Mouse (Mus musculus): ENCODE measurements around the gene Fgfr1op.
"Not testable (repeated sequence)": the region's sequence is repeated elsewhere in the genome, so short reads cannot be mapped to it uniquely, and the experiment has no call there.

The Fgfr1op gene

DNA sequence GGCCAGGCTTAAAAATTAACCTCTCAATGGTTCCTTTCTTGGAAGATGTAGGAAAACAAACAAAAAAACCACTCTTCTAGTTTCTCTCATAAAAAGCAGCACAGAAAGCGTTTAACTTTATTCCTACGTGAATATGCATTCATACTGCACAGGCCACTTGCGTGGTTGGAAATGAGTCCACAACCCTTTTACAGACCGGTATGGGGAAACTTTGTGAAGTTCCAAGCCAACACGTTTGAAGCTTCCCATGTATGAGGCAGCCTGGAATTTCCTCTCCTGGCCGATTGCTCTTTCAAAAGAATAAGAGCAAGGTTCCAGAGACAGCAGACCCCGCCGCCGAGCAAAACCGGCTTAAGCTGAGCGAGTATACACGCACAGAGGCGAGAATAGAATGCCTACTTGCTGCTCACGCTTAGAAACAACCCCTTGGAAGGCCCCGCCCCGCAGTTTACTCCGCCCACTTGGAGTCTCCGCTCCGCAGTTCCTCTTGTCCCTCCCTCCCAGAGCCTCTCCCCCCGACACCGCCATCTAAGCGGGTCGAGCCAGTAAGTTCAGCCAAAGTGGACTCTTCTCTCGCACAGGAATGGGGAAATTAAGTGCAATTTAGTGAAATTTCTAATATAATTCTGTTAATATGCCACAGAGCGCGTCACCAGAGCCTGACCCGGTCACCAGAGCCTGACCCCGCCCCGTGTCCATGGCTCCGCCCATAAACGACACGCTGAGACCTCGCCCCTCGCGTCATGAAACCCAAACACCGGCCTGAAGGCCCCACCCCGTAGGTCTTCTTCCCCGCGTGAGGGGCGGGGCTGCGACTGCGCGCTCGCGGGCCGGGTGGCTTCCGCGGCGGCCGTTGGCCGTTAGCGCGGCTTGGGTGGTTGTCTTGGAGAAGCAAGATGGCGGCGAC is at the start of gene Fgfr1op:
Fgfr1op (plus strand) TSS at position 801 of the 907 bp plus-strand sequence.
- in situ Hi-C loops (cut with MboI; ENCODE audit: low sequenced_read_pairs): not testable (repeated sequence)

- in situ Hi-C loops (cut with MboI; ENCODE audit: low sequenced_read_pairs): not testable (repeated sequence)
Observed at GRCm38 (mm10) chr17:8116378-8116777, 48.9 kb upstream of the Fgfr1op start.

DNA sequence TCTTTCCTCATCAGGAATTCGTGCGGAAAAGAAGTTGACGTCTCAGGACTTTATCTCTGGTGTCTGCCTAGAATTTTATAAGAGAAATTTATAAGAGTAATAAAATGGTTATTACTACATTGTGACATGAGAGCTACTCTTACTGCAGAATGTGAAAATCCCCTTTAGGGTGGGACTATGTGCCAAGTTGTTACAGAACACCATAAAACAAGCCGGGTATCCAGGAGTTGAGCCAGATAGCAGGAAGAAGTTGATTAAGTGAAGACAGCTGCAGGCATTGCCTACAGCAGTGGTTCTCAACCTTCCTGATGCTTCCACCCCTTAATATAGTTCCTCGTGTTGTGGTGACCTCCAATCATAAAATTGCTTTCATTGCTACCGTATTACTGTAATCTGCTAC is 48.4 kb upstream of the Fgfr1op start:
- in situ Hi-C loops (cut with MboI; ENCODE audit: low sequenced_read_pairs): not testable (repeated sequence)

- in situ Hi-C loops (cut with MboI; ENCODE audit: low sequenced_read_pairs): not testable (repeated sequence)
Observed at GRCm38 (mm10) chr17:8122974-8123373, 42.3 kb upstream of the Fgfr1op start.

- in situ Hi-C loops (cut with MboI; ENCODE audit: low sequenced_read_pairs): not testable (repeated sequence)
Observed at GRCm38 (mm10) chr17:8124586-8124985, 40.7 kb upstream of the Fgfr1op start.

DNA sequence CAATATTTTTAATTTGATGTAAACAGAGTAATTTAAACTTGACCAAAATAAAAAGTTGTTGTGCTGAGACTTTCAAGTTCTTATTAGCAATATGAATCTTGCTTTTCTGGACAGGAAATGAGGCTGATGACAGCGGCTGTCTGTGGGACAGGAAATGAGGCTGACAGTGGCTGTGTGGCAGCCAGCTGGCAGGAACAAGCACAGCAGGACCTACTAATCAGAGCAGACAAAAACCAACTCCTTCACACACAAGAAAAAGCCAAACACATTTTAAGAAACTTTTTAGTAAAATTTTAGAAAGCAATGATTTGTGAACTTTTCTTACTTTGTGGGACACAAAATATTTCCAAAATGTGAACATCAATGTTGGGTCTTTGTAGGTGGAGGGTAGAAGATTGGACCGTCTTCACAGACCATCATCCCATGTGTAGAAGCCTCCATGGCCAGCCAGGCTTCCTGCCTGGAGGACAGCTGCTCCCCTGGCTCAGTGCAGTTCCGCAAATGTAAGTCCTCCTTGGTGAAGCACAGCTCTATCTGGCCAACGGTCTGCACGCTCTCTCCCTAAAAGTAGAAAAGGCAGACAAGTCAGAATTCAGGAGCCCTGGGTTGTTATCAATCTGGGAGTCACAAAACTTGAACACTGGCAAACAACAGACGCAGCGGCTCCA is 36.8 kb upstream of the Fgfr1op start:
- in situ Hi-C loops (cut with MboI; ENCODE audit: low sequenced_read_pairs): not testable (repeated sequence)

DNA sequence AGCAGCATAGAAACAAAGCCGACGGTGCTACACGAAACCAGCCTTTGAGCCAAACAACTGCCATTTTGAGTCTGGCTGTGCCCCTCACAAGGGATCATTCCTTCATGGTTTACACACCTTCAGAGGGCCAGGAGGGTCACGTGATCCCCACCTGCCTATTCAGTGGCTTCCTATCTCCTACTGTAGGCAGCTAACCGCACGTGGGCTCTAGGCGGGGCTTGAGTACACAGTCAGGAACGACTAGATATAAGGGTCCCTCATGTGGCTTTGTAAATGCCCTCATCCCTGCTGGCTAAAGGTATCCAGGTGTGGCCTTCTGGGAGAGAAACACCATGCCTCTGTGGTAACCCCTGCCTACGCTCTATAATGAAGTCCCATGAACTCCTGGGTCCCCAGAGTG is 35.7 kb upstream of the Fgfr1op start:
- in situ Hi-C loops (cut with MboI; ENCODE audit: low sequenced_read_pairs): not testable (repeated sequence)

DNA sequence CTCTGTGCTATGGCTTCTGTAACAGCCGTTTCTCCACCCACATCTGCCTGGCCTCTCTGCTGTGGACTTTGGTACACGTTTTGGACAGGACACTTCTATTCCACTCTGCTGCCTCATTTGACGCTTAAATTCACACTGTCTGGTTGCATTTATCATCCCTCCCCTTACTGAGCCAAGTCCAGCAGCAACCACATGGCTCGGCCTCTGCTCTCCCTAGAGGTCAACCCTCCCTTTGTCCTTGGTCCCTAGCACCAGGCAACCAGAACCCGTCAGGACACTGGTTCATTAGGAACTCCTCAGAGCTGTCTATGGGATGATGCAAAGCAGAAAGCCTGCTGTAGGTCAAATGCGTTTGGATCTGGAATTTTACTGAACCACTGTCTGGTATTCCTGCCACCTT is 34.5 kb upstream of the Fgfr1op start:
- in situ Hi-C loops (cut with MboI; ENCODE audit: low sequenced_read_pairs): not testable (repeated sequence)

DNA sequence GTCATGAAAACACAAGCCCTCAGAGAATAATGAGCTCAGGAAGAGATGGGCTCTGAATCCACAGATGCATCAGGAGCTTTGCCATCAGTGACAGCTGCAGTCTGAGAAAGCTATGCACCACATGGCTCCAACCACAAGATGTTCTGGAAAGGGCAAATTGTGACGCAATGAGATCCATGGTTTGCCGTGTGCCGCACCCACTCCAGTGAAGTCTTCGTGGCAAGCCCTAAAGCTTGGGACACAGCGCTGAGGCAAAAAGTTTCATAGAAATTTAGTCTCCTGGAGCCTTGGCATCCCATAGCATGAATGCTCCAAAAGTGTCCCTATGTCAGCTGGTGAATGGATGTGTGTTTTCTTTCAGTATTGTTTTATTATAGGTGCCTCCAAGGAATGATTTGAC is 27.2 kb upstream of the Fgfr1op start:
- in situ Hi-C loops (cut with MboI; ENCODE audit: low sequenced_read_pairs): not testable (repeated sequence)

GRCm38 (mm10) chr17:8140210-8140609 is 25.1 kb upstream of the Fgfr1op start:
- in situ Hi-C loops (cut with MboI; ENCODE audit: low sequenced_read_pairs): not testable (repeated sequence)

DNA sequence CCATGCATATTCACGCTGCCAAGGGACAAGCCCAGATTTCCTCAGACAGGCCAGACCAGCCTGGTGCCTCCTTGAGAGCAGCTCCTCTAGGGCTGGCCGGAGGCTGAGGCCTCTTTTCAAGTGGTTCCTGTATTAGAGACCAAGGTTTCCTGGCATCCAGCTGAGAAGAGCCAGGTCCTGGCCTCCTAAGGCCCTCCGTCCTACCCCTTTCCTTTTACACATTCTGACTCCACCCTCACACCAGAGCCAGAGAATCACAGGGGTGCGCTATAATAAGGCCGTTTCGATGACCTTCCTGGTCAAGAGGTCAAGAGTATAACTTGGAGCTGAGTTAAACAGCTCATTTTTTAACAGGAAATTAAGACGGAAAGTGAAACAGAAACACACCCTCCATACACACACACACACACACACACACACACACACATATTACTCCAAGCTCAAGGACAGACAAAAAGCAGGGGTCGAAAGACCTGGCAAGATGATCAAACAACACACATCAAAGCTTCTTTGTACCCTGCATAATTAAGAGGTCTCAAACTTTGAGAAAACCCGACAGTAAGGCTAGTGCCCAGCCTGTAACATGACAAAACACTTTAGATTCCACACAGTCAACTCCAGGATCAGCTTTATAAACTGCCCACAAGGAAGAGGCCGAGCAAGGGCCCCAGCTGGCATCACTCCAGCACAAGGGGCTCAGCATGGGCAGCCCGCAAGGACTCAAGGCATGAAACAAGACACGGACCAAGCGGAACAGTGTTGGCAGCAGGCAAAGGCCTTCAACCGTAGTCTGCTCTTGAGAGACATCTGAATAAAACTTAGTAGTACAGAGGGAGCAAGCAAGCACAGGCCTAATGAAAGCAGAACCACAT is 21.3 kb upstream of the Fgfr1op start:
- in situ Hi-C loops (cut with MboI; ENCODE audit: low sequenced_read_pairs): not testable (repeated sequence)

DNA sequence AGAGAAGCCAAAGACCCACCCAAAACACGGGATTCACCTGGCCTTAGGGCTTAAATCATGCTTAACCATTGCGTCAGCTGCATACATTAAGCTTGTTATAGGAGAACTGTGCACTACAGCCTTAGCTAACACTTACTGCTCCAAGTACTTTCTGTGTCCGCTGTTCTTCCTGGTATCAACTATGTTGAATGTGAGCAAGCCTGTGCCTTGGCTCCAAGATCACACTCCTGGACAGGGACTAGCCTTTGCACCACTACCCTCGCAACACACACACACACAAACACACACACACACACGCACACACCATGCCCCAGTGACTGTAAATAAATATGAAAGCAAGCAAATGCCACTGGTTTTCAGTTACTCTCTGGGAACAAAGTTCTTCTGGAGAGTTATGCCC is 18.4 kb upstream of the Fgfr1op start:
- in situ Hi-C loops (cut with MboI; ENCODE audit: low sequenced_read_pairs): not testable (repeated sequence)

GRCm38 (mm10) chr17:8147439-8148316 is 17.6 kb upstream of the Fgfr1op start, which contains the start of the genes Gm49673 and Rnaset2a:
Gene Gm49673, minus strand, starts transcription at chr17:8147788.
Gene Rnaset2a, minus strand, starts transcription at chr17:8148097.
- in situ Hi-C loops (cut with MboI; ENCODE audit: low sequenced_read_pairs): not testable (repeated sequence)

DNA sequence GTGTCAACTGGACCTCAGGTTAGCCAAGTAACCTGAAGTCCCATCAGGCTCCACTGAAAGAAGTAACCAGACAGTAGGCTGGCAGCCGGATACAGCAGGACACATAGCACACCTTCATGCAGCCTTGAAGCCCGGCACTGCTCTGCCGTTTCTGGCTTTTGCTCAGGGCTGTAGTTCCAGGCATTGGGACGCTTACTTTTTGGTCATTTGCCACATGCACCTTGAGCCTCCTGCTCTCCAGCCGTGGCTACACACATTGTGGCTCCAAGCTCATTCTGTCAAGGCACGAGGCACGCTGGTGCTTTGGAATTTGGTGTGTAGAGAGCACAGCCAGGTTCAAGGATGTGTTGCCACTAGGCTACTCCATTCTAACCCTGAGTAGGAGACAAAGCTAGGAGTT is 10.3 kb upstream of the Fgfr1op start:
- in situ Hi-C loops (cut with MboI; ENCODE audit: low sequenced_read_pairs): not testable (repeated sequence)

DNA sequence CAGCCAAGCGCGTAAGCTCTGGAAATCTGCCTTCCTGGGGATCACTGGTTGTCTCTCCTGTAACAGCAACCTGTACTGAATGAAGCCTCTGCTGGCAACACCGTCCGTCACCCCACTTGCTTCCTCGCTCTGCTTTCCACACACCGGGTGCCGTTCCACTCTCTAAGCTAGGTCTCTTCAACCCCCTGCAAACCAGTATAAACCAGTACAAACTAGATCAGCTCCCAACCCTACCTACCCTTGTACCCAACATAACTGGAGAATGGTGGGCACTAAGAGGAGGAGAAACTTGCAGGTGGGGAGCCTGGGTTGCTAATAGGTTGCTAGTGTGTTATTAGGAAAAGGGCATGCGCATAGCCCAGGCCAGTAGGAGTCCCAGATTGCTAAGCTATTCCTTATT is 9.3 kb upstream of the Fgfr1op start:
- in situ Hi-C loops (cut with MboI; ENCODE audit: low sequenced_read_pairs): not testable (repeated sequence)

GRCm38 (mm10) chr17:8158627-8159026 is 6.7 kb upstream of the Fgfr1op start:
- in situ Hi-C loops (cut with MboI; ENCODE audit: low sequenced_read_pairs): not testable (repeated sequence)

- in situ Hi-C loops (cut with MboI; ENCODE audit: low sequenced_read_pairs): not testable (repeated sequence)
Observed at GRCm38 (mm10) chr17:8160969-8161368, 4.3 kb upstream of the Fgfr1op start.

- in situ Hi-C loops (cut with MboI; ENCODE audit: low sequenced_read_pairs): not testable (repeated sequence)
Observed at GRCm38 (mm10) chr17:8165608-8165945, 276 bp downstream of the Fgfr1op start.

- in situ Hi-C loops (cut with MboI; ENCODE audit: low sequenced_read_pairs): not testable (repeated sequence)
Observed at GRCm38 (mm10) chr17:8165977-8166376, 676 bp downstream of the Fgfr1op start.

- in situ Hi-C loops (cut with MboI; ENCODE audit: low sequenced_read_pairs): not testable (repeated sequence)
Observed at GRCm38 (mm10) chr17:8166454-8166853, 1.2 kb downstream of the Fgfr1op start.

Measured in CH12F3 (cell line).